Mouse (Mus musculus) C2C12 (cell line): ENCODE measurements at regions not wholly inside any gene's neighbourhood (a gene's known extent, or its start where the extent isn't known, plus 50 kb on each side); places are given as distances from the start of the nearest gene placed in this dataset.

Source experiments
- H3K27me3 ChIP-seq: one replicate; pipeline ENCODE4 v1.6.1; 2011; ENCODE audit not compliant: control insufficient read depth, insufficient read depth, insufficient read length
- H3K36me3 ChIP-seq: one replicate; pipeline ENCODE4 v1.6.1; 2011; ENCODE audit not compliant: control insufficient read depth, insufficient read depth
- H3K4me3 ChIP-seq: one replicate; pipeline ENCODE4 v1.5.1; 2011; ENCODE audit warnings: mild to moderate bottlenecking, control low read depth; ENCODE audit not compliant: poor library complexity, insufficient read depth, severe bottlenecking
- H3K79me2 ChIP-seq: one replicate; pipeline ENCODE4 v1.6.1; 2011; ENCODE audit not compliant: control insufficient read depth, insufficient read depth
- H3K79me3 ChIP-seq: one replicate; pipeline ENCODE4 v1.6.1; 2011; ENCODE audit warnings: low read depth, control low read depth
- H3ac ChIP-seq: one replicate; pipeline ENCODE3; 2011; ENCODE audit warnings: low read depth; ENCODE audit not compliant: control insufficient read depth, insufficient read length
- CEBPB ChIP-seq: IDR thresholded peaks from one replicate; pipeline ENCODE4 v1.6.1; 2011; ENCODE audit warnings: low read depth, mild to moderate bottlenecking, control low read depth, moderate library complexity
- CTCF ChIP-seq: IDR thresholded peaks from one replicate; pipeline ENCODE4 v1.5.1; 2011; ENCODE audit not compliant: control insufficient read depth, insufficient read depth, insufficient read length
- FOSL1 ChIP-seq: IDR thresholded peaks from one replicate; pipeline ENCODE4 v1.8.0; 2011; ENCODE audit warnings: mild to moderate bottlenecking, low read length; ENCODE audit not compliant: poor library complexity, insufficient read depth, severe bottlenecking
- MAX ChIP-seq: IDR thresholded peaks from one replicate; pipeline ENCODE4 v1.6.1; 2011; ENCODE audit warnings: mild to moderate bottlenecking, control low read depth
- MYOD1 ChIP-seq: IDR thresholded peaks from one replicate; pipeline ENCODE4 v1.6.1; 2011; ENCODE audit warnings: low read depth; ENCODE audit not compliant: control insufficient read depth, insufficient read length
- MYOG ChIP-seq: IDR thresholded peaks from one replicate; pipeline ENCODE4 v1.6.1; 2011; ENCODE audit not compliant: control insufficient read depth, insufficient read length; ENCODE audit errors: extremely low read depth
- USF1 ChIP-seq: IDR thresholded peaks from one replicate; pipeline ENCODE4 v1.6.1; 2011; ENCODE audit warnings: low read depth, mild to moderate bottlenecking, control low read depth, moderate library complexity

GRCm38 (mm10) chr12:56005321-56005720 is 169.2 kb downstream of the Brms1l start:
- TF ChIP-seq MYOD1 (no peak), USF1 (no peak), CTCF (no peak), CEBPB (no peak), MAX (no peak), FOSL1 (no peak), MYOG (no peak)
- Histone ChIP-seq H3K79me2 (no peaks in the 10 kb centered on the region), H3K4me3 (no peak overlapping the region), H3ac (no peak overlapping the region), H3K79me3 (no peaks in the 10 kb centered on the region), H3K36me3 (no peaks in the 10 kb centered on the region), H3K27me3 (no peaks in the 10 kb centered on the region)

- no peaks in the 10 kb centered on the region for H3K36me3 ChIP-seq
- TF ChIP-seq FOSL1 (no peak), CTCF (no peak), MYOD1 (no peak), MAX (no peak), USF1 (no peak), CEBPB (no peak), MYOG (no peak)
- no peaks in the 10 kb centered on the region for H3K79me2 ChIP-seq
- H3K4me3 ChIP-seq = no peak overlapping the region
- H3K27me3 ChIP-seq = no peaks in the 10 kb centered on the region
- H3ac ChIP-seq = no peak overlapping the region
- H3K79me3 ChIP-seq = no peaks in the 10 kb centered on the region
Measured at GRCm38 (mm10) chr12:56004479-56004878, 168.4 kb downstream of the Brms1l start.

GRCm38 (mm10) chr12:56003561-56003960 is 167.4 kb downstream of the Brms1l start:
- H3K36me3 ChIP-seq = no peaks in the 10 kb centered on the region
- no peaks in the 10 kb centered on the region for H3K79me2 ChIP-seq
- H3K4me3 ChIP-seq = no peak overlapping the region
- TF ChIP-seq MYOG (no peak), CEBPB (no peak), FOSL1 (no peak), USF1 (no peak), MAX (no peak), CTCF (no peak), MYOD1 (no peak)
- no peaks in the 10 kb centered on the region for H3K27me3 ChIP-seq
- H3K79me3 ChIP-seq = no peaks in the 10 kb centered on the region
- H3ac ChIP-seq = no peak overlapping the region

- no peak overlapping the region for H3ac ChIP-seq
- no peaks in the 10 kb centered on the region for H3K79me3 ChIP-seq
- H3K79me2 ChIP-seq = no peaks in the 10 kb centered on the region
- no peaks in the 10 kb centered on the region for H3K27me3 ChIP-seq
- H3K4me3 ChIP-seq = no peak overlapping the region
- TF ChIP-seq MYOG (no peak), USF1 (no peak), FOSL1 (no peak), CTCF (no peak), MYOD1 (no peak), CEBPB (no peak), MAX (no peak)
- no peaks in the 10 kb centered on the region for H3K36me3 ChIP-seq
Measured at GRCm38 (mm10) chr12:55996585-55997377, 160.7 kb downstream of the Brms1l start.

- no peaks in the 10 kb centered on the region for H3K27me3 ChIP-seq
- H3K79me2 ChIP-seq = no peaks in the 10 kb centered on the region
- TF ChIP-seq MYOG = no peak
- TF ChIP-seq MYOD1 = no peak
- TF ChIP-seq CTCF = no peak
- TF ChIP-seq MAX = no peak
- no peak for TF ChIP-seq FOSL1
- no peak for TF ChIP-seq USF1
- no peak for TF ChIP-seq CEBPB
- H3K79me3 ChIP-seq = no peaks in the 10 kb centered on the region
- H3ac ChIP-seq = no peak overlapping the region
- H3K36me3 ChIP-seq = no peaks in the 10 kb centered on the region
- no peak overlapping the region for H3K4me3 ChIP-seq
Measured at GRCm38 (mm10) chr12:55983565-55984351, 147.6 kb downstream of the Brms1l start.

GRCm38 (mm10) chr12:55983128-55983527 is 147.0 kb downstream of the Brms1l start:
- H3ac ChIP-seq = no peak overlapping the region
- H3K4me3 ChIP-seq = no peak overlapping the region
- H3K36me3 ChIP-seq = no peaks in the 10 kb centered on the region
- no peaks in the 10 kb centered on the region for H3K27me3 ChIP-seq
- no peaks in the 10 kb centered on the region for H3K79me3 ChIP-seq
- TF ChIP-seq MAX = no peak
- TF ChIP-seq FOSL1 = no peak
- no peak for TF ChIP-seq MYOD1
- TF ChIP-seq USF1 = no peak
- TF ChIP-seq CEBPB = no peak
- TF ChIP-seq CTCF = no peak
- TF ChIP-seq MYOG = no peak
- no peaks in the 10 kb centered on the region for H3K79me2 ChIP-seq
